Mouse (Mus musculus) hindbrain, embryonic 11.5 days (tissue): ENCODE measurements around the gene Tcf19. TPM values are rescaled to one million over a fixed set of nuclear protein-coding genes. Genes with fewer than 3 reads are reported as not detected.

Experiments used
- ATAC-seq: fragments of 200-750 bp; cut with Nextera tagmentation; 2 replicates; pipeline ENCODE4 v1.8.0; 2017; ENCODE audit warnings: mild to moderate bottlenecking, moderate TSS enrichment, moderate library complexity; ENCODE audit not compliant: low FRiP score
- DNase-seq: peaks from one replicate; pipeline ENCODE4 v3.0.0-alpha.2; 2015; ENCODE audit warnings: low spot score
- H3K27ac ChIP-seq: fragments of 300-500 bp; sonication (generic); 2 replicates; pipeline ENCODE4 v1.5.1; 2014; ENCODE audit warnings: mild to moderate bottlenecking, low read depth, low read length
- H3K27me3 ChIP-seq: fragments of 300-500 bp; sonication (generic); 2 replicates; pipeline ENCODE4 v1.6.1; 2014; ENCODE audit warnings: mild to moderate bottlenecking, low read length, moderate library complexity, mixed read lengths; ENCODE audit not compliant: control insufficient read depth, insufficient read depth
- H3K36me3 ChIP-seq: fragments of 300-500 bp; sonication (generic); 2 replicates; pipeline ENCODE4 v1.6.1; 2014; ENCODE audit warnings: mild to moderate bottlenecking, low read length, moderate library complexity, mixed read lengths; ENCODE audit not compliant: control insufficient read depth, insufficient read depth
- H3K4me1 ChIP-seq: fragments of 300-500 bp; sonication (generic); replicated peaks from 2 replicates; pipeline ENCODE4 v1.6.1; 2014; ENCODE audit warnings: low read length, mixed read lengths; ENCODE audit not compliant: control insufficient read depth, insufficient read depth
- H3K4me2 ChIP-seq: fragments of 300-500 bp; sonication (generic); replicated peaks from 2 replicates; pipeline ENCODE4 v1.6.1; 2014; ENCODE audit warnings: mild to moderate bottlenecking, low read depth, low read length
- H3K4me3 ChIP-seq: fragments of 300-500 bp; sonication (generic); 2 replicates; pipeline ENCODE4 v1.5.1; 2014; ENCODE audit warnings: low read depth, low read length
- H3K9ac ChIP-seq: fragments of 300-500 bp; sonication (generic); 2 replicates; pipeline ENCODE4 v1.6.1; 2014; ENCODE audit warnings: low read depth, low read length
- H3K9me3 ChIP-seq: fragments of 300-500 bp; sonication (generic); 2 replicates; pipeline ENCODE4 v1.6.1; 2016; ENCODE audit warnings: low read length; ENCODE audit not compliant: control insufficient read depth
- WGBS: fragments of 180-500 bp; shearing (Covaris S2); extraction: QIAGEN DNeasy Blood & Tissue Kit; methylation state at CpG from one replicate; pipeline ENCODE4 v1.1.7; 2014; 5-methylcytosine and 5-hydroxymethylcytosine counted together
- polyA plus RNA-seq: library from polyadenylated mRNA; unstranded; fragments of >200 nt; fragmentation: Nextera tagmentation; extraction: Ambion mirVana; gene quantifications from 2 replicates; pipeline ENCODE4 v1.2.1, GENCODE M21; 2014

Gene Tcf19
- polyA plus RNA-seq, 1 experiment from 2014 or later = 50.8 TPM

GRCm38 (mm10) chr17:35539540-35539939 is 22.9 kb upstream of the Tcf19 start:
- Histone ChIP-seq H3K36me3 (no peaks in the 10 kb centered on the region), H3K9me3 (no peaks in the 10 kb centered on the region), H3K9ac (no peak overlapping the region), H3K4me1 (no peaks in the 10 kb centered on the region), H3K4me2 (no peak overlapping the region), H3K4me3 (no peak overlapping the region), H3K27me3 (no peaks in the 10 kb centered on the region), H3K27ac (no peak overlapping the region)
- no peak for ATAC-seq
- no peak for DNase-seq
- WGBS = 59% methylated on average over 10 of the region's 10 CpGs

GRCm38 (mm10) chr17:35538476-35538875 is 21.9 kb upstream of the Tcf19 start:
- WGBS = 79% methylated on average over 1 of the region's 1 CpGs
- H3K36me3 ChIP-seq = no peaks in the 10 kb centered on the region
- ATAC-seq = no peak

GRCm38 (mm10) chr17:35537421-35537820 is 20.8 kb upstream of the Tcf19 start:
- H3K9ac ChIP-seq = no peak overlapping the region
- H3K27ac ChIP-seq = no peak overlapping the region
- H3K4me3 ChIP-seq = no peak overlapping the region
- H3K27me3 ChIP-seq = no peaks in the 10 kb centered on the region
- no peak for ATAC-seq
- H3K9me3 ChIP-seq = no peaks in the 10 kb centered on the region
- no peaks in the 10 kb centered on the region for H3K4me1 ChIP-seq
- 89% methylated on average over 4 of the region's 4 CpGs for WGBS
- H3K4me2 ChIP-seq = no peak overlapping the region
- DNase-seq = no peak
- no peaks in the 10 kb centered on the region for H3K36me3 ChIP-seq

More at GRCm38 (mm10) chr17:35538476-35538875, 21.9 kb upstream of the Tcf19 start:
- Histone ChIP-seq H3K27ac (no peak overlapping the region), H3K27me3 (no peaks in the 10 kb centered on the region), H3K4me1 (no peaks in the 10 kb centered on the region), H3K4me2 (no peak overlapping the region), H3K9me3 (no peaks in the 10 kb centered on the region), H3K9ac (no peak overlapping the region), H3K4me3 (no peak overlapping the region)
- no peak for DNase-seq

- Histone ChIP-seq H3K4me3 (no peak overlapping the region), H3K4me2 (no peak overlapping the region), H3K9me3 (no peaks in the 10 kb centered on the region), H3K36me3 (no peaks in the 10 kb centered on the region), H3K9ac (no peak overlapping the region), H3K27me3 (no peaks in the 10 kb centered on the region), H3K27ac (no peak overlapping the region), H3K4me1 (no peaks in the 10 kb centered on the region)
- peak; percentile 87 for DNase-seq
- peak; percentile 47; the same call in 1 of the 2 replicates for ATAC-seq
- 23% methylated on average over 6 of the region's 6 CpGs for WGBS
Observed at GRCm38 (mm10) chr17:35534343-35534742, 17.7 kb upstream of the Tcf19 start.

GRCm38 (mm10) chr17:35532901-35533300 is 16.3 kb upstream of the Tcf19 start, which contains the start of gene Psors1c2:
Gene Psors1c2, plus strand, starts transcription at chr17:35533201.
- no peak within 1 kb of the TSS for H3K27ac ChIP-seq
- H3K4me2 ChIP-seq = no peak within 1 kb of the TSS
- no peaks in the 10 kb centered on the region for H3K27me3 ChIP-seq
- 58% methylated on average over 7 of the region's 7 CpGs for WGBS
- ATAC-seq = no peak
- DNase-seq = no peak
- no peaks in the 10 kb centered on the region for H3K36me3 ChIP-seq
- no peaks in the 10 kb centered on the region for H3K9me3 ChIP-seq
- no peak within 1 kb of the TSS for H3K4me3 ChIP-seq
- no peak within 1 kb of the TSS for H3K9ac ChIP-seq
- H3K4me1 ChIP-seq = no peaks in the 10 kb centered on the region

GRCm38 (mm10) chr17:35532360-35532759 is 15.7 kb upstream of the Tcf19 start:
- H3K4me2 ChIP-seq = no peak overlapping the region
- no peaks in the 10 kb centered on the region for H3K4me1 ChIP-seq
- DNase-seq (no peak), ATAC-seq (no peak)
- H3K9ac ChIP-seq = no peak overlapping the region
- H3K36me3 ChIP-seq = no peaks in the 10 kb centered on the region
- H3K4me3 ChIP-seq = no peak overlapping the region
- 16% methylated on average over 3 of the region's 3 CpGs for WGBS
- no peak overlapping the region for H3K27ac ChIP-seq
- H3K27me3 ChIP-seq = no peaks in the 10 kb centered on the region
- no peaks in the 10 kb centered on the region for H3K9me3 ChIP-seq

GRCm38 (mm10) chr17:35526644-35527043 is 10.0 kb upstream of the Tcf19 start:
- Histone ChIP-seq H3K4me3 (no peak overlapping the region), H3K9me3 (no peaks in the 10 kb centered on the region), H3K9ac (no peak overlapping the region), H3K27me3 (no peaks in the 10 kb centered on the region), H3K36me3 (no peaks in the 10 kb centered on the region), H3K27ac (no peak overlapping the region), H3K4me2 (no peak overlapping the region), H3K4me1 (no peaks in the 10 kb centered on the region)
- WGBS = 82% methylated on average over 8 of the region's 8 CpGs
- no peak for DNase-seq
- no peak for ATAC-seq

- no peaks in the 10 kb centered on the region for H3K9me3 ChIP-seq
- H3K36me3 ChIP-seq = no peaks in the 10 kb centered on the region
- H3K4me2 ChIP-seq = no peak overlapping the region
- H3K4me1 ChIP-seq = no peaks in the 10 kb centered on the region
- 88% methylated on average over 9 of the region's 9 CpGs for WGBS
- no peak overlapping the region for H3K4me3 ChIP-seq
- ATAC-seq = no peak
- H3K27me3 ChIP-seq = no peaks in the 10 kb centered on the region
- no peak overlapping the region for H3K9ac ChIP-seq
- H3K27ac ChIP-seq = no peak overlapping the region
- no peak for DNase-seq
Observed at GRCm38 (mm10) chr17:35524354-35524753, 7.7 kb upstream of the Tcf19 start.

GRCm38 (mm10) chr17:35517526-35517925 is 902 bp upstream of the Tcf19 start:
- ATAC-seq (no peak), DNase-seq (peak; percentile 34)
- peak overlapping the region; percentile 58 for H3K9ac ChIP-seq
- no peak overlapping the region; the same call in 1 of the 2 replicates for H3K27ac ChIP-seq
- peak overlapping the region; percentile 47 for H3K4me3 ChIP-seq
- H3K27me3 ChIP-seq = no peaks in the 10 kb centered on the region
- WGBS = 15% methylated on average over 12 of the region's 12 CpGs
- H3K9me3 ChIP-seq = no peaks in the 10 kb centered on the region
- no peaks in the 10 kb centered on the region for H3K36me3 ChIP-seq
- H3K4me1 ChIP-seq = peaks cover 3% of the 10 kb centered on the region
- peak overlapping the region; percentile 64 for H3K4me2 ChIP-seq
